Mouse (Mus musculus) left cerebral cortex, adult 18-20 months (tissue): ENCODE data around the gene Myf5. TPM values are rescaled to one million over a fixed set of nuclear protein-coding genes. Genes with fewer than 3 reads are reported as not detected.
A peak's percentile ranks its signal among the peaks of the same experiment; 100 is the strongest.

Experiments
- DNase-seq, 2 experiments: peaks; one replicate each; pipeline ENCODE4 v3.0.0; 2021 to 2022; ENCODE audit warnings: low spot score in 2 of 2, mixed read lengths in 1 of 2
- long read RNA-seq, 2 experiments: library from polyadenylated mRNA; stranded (forward); transcript quantifications; one replicate each; pipeline ENCODE4 v2.0.0; 2021
- total RNA-seq, 2 experiments: library from RNA; stranded (reverse); gene quantifications; 2 replicates each; pipeline ENCODE4 v1.2.3; 2021

Gene Myf5
- not detected for total RNA-seq
- long read RNA-seq, experiment 1 = 0 reads
- long read RNA-seq, experiment 2 = 0 reads

DNA sequence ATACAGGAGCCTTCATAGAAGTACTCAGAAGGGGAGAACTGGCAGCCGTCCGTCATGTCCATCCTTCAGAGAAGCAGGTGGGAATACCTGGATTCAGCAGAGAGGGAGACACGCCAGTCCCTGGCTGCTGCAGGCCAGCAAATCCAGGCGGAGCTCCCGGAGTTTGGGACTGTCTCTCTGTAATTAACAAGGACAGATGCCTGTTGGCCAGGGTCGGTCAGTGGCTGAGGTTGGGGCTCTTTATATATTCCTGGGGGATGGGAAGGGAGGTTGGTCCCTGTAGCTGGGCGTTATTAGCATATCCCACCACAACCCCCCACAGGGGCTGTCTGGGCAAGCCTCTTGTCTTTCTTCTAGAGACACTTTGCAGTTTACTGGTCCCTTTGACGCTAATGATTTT, at the start of gene Myf5:
Gene Myf5 (minus strand): TSS at position 265 of the 400 bp plus-strand sequence.
- DNase-seq = no peak

DNA sequence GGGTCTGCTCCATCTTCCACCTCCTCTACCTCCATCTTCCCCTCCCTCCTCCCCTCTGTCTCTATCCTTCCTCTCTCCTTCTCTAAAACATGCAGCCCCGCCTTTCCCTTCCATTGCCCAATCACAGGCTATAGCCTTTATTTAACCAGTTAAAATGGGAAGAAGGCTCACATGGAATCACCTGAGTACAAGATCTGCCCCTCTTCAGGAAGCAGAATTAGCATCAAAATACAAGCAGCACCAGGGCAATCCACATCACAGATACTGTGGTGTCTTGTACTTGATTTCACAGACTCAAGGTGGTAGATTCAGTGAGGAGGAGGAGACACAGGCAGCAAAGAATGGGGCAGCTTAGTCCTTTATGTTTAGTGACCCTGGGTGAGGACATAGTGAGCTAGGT, 42.8 kb upstream of the Myf5 start:
- no peak for DNase-seq

DNA sequence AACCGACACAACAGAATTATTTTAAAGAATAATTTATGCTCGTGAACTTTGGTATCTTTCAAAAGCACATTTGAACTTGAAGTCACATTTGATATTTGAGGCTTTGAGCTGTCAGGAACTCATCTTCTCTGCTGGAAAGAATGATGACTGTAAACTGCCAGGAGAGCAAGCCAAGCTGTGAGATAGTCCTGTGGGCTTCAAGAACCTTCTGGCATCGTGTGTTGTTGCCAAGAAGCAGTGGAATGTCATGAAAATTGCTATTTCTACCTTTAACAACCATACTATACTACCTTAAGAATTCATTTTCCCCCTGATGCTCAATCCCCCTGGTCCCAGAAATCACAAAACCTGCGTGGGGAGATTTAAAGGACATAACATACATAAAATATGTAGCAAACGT, 33.3 kb upstream of the Myf5 start:
- DNase-seq = no peak

DNA sequence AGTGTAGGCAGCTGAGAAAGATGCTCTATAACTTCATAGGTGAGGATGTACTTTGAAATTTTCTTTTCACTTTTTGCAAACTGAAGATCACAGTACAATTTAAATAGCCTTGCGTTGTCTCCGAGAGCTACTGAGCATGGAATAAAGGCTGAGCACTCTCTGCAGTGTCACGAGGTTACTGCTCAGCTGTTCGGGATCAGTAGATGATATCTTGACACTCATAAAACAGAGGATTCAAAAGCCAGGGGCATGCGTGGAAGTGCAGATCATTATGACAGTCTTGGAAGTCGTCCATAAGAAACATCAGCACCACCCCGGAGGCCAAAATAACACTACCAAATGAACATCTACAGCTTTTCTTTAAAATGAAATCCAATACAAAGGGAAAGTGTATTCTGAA, 30.7 kb upstream of the Myf5 start:
- no peak for DNase-seq

DNA sequence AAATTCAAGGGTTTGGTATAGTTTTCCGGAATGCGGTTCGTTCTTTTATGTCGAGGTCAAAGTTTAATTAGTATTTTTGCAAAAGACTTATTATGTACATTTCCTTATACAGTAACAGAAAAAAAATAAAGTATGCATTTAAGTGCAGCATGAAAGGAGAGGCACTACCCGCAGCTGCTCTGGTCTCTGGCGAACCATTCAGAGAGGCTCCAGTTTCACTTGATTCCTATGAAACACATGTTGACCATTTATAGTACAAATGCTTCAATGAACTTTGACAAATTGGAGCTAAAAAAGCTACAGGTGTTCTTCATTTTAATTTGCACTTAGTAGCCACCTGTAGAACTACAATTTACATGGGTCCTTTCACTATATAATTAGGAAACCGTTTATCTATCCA, 28.8 kb upstream of the Myf5 start:
- DNase-seq = no peak

DNA sequence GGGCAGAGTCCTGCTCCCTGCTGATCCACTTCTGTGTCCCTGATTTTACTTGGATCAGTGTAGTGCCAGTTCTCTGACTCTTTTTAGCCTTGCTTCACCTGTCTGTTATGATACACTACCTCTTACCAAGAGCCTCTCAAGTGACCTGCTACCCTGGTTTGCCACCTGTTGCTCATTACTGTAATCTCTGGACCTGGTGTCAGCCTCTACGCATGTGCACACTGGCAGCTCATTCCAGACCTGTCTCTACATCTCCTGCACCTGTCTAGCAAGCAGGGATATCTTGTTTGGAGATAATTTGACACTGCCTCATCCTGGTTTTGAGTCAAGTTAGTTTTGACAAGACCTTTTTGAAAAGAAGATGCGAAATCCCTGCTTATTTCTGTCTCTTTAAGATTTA, 20.5 kb upstream of the Myf5 start:
- no peak for DNase-seq

DNA sequence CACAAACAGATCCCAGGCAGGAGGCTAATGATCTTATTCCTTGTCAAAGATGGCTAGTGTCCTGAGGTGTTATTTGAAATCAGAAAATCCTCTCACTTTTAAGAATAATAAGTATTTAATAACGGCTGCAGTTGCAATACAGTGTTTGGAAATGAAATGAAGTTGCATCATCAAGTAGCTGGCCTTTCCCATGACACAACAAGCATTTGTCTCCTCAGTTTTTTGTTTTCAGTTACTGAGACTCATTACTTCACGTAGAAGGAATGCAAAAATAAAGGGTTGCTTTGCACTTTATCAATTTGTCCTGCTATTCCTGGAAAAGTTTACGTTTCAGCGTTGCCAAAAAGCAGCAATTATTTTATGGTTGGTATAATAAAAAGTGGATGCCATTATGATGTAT, 17.5 kb upstream of the Myf5 start:
- DNase-seq = no peak

DNA sequence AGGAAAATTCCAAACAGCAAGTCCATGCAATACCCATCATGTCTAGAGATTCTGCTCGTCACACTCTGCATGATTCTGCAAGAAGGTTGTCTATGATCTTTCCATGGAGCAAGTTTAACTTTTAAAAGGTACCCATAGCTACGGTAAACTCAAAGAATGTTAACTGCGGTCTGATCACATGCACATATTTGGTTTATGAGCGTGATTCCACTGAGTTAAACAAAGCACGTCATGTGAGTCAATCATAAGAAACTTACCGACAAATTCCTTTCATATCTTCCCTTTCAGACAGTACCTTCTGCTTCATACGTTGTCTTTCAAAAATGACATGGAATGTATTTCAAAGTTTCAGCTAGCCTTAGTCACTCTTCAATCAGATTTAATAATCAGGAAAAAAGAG, 16.3 kb upstream of the Myf5 start:
- DNase-seq = no peak

DNA sequence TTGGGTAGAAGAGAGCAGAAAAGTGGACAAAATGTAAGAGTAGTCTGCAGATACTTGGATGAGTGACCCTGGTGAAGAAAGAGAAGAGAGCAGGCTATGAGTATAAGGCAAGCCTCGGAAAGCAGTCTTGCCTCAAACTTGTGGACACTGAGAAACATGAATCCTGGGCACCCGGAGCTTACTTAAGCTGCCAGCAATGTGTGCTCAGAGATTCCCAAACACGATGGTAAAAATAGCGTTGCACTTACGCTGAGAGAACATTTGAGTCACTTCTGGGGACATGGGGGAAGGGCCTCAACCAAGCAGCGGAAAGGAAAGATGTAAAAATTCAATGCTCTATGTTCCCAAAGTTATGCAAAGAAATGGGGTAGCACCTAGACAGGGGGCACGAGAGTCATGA, 13.7 kb upstream of the Myf5 start:
- peak; percentile 47 to 67 for DNase-seq

DNA sequence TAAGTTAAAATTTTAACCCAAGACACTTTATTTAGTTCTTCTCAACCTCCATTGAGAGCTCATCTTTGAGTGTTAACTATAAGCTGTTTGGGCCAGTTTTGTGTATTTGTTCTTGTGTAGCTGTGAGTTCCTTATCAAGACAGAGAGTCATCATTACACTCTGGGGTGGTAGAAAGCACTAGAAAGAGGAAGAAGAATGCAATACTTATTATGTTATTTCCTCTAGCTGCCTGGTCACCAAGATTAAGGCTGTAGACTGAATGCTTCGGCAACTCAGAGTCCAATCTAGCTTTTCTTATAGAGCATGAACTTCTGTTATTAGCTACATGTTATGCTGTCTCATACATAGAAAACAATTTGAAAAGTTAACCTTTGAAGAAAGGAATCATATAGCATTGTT, 10.5 kb upstream of the Myf5 start:
- DNase-seq = no peak

DNA sequence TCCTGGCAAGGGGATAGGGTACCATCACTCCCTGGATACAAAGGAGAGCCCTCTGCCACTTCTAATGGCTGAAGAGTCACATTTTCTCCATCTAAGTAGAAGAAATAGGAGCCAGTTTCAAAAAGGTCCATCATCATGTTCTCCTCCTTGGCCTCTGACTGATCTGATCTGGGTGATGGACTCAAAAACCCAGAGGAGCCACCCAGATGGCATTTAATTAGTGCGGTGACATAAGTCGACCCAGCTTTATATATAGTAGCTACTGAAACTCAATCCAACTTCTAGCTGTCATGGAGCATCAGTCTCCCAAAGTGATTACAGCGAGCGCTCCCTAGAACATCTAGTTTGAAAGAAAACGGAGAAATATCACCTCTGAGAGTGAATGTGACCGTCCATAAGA, 8.6 kb upstream of the Myf5 start, which contains the start of gene Myf6:
Gene Myf6 (minus strand): TSS at position 170 of the 400 bp plus-strand sequence.
- no peak for DNase-seq

DNA sequence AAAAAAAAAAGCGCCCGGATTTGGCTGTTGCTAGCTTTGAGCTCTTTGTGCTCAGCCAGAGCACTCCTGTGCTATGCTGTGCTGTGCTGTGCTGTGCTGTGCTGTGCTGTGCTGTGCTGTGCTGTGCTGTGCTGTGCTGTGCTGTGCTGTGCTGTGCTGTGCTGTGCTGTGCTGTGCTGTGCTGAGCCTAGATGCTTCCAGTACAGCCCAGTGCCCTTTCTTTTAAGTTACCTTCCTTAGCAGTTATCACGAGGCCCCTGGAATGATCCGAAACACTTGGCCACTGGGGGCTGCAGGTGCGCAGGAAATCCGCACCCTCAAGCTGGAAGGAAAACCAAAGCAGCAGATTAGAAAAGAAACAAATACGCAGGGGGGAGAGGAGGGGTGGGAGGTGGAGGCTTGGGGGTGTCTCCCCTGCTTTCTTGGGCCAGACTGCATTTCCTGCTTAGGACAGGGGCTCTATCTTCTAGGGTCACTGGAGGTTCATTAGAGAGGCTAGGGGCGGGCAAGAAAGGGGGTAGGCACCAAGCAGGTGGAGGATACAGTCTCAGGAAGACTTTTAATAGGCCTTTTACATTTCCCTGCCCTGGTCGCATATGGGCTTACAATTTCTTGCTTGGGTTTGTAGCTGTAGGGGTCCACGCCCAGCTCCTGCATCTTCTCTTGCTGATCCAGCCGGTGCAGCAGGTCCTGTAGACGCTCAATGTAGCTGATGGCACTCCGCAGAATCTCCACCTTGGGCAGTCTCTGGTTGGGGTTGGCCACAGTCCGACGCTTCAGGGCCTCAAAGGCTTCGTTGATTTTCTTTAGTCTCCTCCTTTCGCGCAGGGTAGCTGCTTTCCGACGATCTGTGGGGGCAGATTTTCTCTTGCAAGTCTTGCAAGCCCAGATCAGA, 7.9 kb upstream of the Myf5 start:
- no peak for DNase-seq

DNA sequence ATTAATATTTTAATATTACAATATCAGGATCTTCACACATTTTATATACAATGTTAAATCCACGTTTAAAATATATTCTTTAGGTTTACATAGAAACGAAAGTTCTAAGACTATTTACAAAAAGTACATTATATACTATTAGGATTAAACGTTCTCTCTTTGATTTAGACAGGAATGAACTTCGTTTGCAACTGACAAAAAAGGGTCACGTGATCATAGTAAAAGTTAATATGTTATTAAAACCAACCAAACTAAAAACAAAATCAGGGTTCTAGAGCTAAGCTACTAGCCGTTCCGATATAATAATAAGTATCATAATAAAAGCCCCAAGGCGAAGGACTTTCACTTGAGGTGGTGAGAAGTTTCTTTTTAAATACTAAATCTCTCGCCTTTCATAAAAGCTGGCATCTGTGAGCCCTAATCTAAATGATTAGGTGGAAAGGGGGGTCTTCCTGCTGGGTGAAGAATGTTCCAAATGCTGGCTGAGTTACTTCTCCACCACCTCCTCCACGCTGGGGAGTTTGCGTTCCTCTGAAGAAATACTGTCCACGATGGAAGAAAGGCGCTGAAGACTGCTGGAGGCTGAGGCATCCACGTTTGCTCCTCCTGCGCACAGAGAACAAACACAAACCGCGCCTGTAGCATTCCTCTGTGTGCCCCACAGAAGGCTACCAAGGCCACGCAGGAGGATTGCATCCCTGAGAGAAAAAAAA, 7.1 kb upstream of the Myf5 start:
- peak in 1 of 2 experiments; percentile 21 for DNase-seq

DNA sequence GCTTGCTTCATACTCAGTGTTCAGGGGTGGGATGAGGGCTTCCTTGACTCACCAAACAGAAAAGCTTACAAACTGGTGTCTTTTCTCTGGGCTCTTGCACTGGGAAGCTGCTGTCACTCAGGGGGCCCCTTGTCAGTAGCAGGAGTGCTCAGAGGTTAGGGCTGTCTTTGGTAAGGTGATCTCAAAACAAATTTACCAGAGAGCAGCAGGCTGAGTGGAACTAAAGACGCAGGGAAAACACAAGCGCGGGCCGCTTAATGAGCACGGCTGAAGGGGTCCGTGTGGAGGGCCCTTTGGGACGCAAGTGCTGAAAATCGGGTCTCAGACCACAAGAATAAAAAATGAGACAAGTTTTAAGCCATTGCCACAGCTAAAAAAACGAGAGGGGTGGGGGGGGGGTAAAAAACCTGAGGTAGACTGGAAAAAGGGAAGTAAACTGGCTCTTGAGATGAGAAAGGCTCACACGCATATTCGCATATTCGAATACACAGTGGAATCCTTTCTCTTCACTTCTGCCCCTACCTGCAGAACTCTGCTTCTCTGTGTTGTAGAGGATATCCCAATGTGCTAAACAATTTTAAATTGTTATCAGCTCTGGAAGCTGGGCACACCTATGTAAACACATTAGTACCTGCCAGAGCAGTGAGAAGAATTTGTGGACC, 2.9 kb upstream of the Myf5 start:
- DNase-seq = no peak

DNA sequence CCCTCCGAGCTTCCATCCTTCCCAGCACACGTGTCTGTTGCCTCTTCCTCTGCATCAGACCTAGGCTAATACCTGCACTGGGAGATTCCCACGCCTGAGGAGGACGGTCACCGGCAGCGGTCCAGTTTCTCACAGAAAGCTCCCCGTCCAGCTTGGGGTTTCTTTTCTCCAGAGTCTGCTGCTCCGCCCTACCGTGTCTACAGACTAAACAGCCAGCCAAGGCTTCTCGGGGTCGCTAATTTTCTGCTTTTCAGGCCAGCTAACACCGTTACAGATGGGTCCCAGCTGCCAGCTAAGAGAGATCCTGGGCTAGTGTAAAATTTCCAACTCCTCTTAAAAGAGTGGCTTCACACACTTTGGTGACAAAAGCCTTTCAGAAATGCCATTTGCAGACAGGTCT, 836 bp upstream of the Myf5 start:
- no peak for DNase-seq

DNA sequence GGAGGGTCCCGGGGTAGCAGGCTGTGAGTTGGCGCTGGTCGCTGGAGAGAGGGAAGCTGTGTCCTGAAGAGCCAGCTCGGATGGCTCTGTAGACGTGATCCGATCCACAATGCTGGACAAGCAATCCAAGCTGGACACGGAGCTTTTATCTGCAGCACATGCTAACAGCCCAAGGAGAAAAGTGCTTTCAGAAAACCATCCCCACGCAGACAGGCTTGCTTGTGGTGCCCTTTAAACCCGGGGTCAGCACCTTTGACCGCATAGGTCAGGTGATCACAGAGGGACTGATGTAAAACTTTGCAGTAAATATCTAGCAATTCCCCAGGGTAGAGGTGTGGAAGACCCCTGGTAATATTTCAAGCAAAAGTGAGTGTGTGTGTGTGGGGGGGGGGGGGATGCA, 1.9 kb downstream of the Myf5 start:
- no peak for DNase-seq

DNA sequence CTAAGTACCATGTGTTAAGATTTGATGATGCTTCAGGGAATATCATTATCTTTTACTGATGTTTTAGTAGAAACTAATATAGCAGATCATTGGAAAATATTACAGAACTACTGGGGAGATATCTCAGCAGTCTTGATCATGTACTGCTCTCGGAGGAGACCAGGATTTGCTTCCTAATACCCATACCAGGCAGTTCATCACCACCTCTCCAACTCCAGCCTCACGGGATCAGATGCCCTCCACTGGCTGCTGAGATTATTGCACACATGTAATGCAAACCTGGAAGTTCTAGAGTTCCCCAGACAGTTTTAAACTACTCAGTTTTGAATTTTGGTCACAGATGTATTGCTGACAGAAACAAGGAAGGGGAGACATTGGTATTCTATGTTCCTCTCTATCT, 12.4 kb downstream of the Myf5 start:
- peak in 1 of 2 experiments; percentile 18 for DNase-seq

DNA sequence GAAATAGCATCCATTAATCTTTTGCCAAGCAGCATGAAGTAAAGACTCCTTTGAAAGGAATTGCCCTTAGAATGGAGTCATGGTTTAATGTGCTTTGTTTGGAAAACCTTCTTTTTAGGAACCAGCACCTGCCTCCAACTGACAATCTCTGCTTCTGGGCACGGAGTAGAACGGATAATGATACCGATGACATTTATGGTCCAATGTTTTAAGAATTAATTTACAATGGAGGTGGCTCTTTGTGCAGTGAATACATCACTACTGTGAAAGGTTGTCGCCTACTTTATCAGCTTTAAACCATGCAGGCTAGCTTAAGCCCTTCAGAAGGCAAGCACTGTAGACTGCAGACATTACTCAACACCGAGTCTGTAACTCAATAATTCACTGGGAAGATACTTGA, 14.2 kb downstream of the Myf5 start:
- no peak for DNase-seq

DNA sequence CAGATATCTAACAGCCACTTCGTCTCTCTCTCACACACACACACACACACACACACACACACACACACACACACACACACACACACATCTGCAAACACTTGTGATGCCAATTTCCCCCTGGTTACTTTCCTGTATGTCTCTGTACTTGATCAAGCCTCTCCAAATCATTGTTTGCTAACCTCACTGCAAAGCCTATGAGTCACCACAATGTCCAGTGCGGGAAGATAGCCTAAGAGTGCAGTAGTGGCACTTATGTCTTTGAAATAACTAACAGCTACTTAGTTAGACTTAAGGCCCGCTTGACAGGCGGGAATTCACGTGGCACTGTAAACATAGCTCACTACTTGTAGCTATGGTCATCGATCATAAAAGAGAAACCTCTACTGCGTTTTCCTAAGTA, 18.1 kb downstream of the Myf5 start:
- no peak for DNase-seq

DNA sequence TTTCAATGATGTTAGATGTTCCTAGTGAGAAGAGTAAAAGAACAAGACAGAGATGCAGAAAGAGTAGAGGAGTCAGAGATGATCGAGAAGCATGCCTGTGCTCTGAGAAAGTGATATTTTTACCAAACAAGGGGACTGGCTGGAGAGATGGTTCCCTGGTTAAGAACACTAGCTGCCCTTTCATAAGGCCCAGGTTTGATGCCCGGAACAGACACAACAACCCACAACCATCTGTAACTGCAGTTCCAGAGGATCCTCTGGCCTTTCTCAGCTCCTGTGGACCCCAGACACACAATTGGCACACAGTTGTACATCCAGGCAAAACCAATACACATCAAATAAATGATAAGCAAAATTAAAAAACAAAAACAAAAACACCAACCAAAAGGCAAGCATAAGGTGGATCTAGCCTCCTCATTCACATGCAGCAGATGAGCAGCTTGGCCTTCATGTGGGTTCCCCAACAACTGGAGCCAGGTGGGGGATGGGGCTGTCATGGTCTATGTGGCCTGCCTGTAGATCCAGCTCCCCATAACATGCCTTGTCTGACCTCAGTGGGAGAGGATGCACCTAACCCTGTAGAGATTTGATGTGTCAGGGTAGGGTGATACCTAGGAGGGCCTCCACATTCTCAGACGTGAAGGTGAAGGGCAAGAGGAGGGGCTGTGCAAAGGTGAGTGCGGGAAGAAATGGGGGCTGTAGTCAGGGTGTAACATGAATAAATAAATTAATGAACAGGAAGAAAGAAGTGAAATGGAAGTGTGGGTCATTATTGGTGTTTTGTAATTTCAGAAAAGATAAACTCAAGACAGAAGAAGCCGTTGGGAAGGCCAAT, 36.2 kb downstream of the Myf5 start:
- no peak for DNase-seq

DNA sequence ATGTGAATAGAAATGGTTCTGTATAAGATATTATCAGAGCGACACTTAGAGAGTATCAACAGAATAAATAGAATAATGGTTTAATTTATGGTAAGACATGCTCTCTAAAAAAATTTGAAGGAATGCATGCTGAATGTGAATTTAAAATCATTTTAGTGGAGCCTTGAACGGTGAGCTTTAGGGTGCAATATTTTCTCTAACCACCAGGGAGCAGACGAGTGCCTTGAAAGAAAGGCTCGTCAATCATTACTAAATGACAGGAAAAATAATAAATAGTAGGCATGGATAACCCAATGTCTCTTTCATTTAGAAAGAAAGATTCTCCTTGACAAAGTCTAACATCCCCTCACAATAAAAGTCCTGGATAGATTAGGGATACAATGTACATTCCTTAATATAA, 43.2 kb downstream of the Myf5 start:
- DNase-seq = peak in 1 of 2 experiments; percentile 42
